ENCODE assay signal across 8 mouse cellular contexts in genomic region chr1:167002486-167002850, GRCm38 (mm10). TPM values are rescaled to one million over a fixed set of nuclear protein-coding genes. Genes with fewer than 3 reads are reported as not detected.
DNase-seq lines count a peak whose midpoint lies in the region; ATAC-seq and TF ChIP-seq lines count a peak whose summit lies in the region.

No protein-coding gene starts in this region.

- H3K4me2 ChIP-seq in embryonic facial prominence, embryonic 13.5 days = peak overlapping the region; percentile 96
- peak overlapping the region; percentile 94 for H3K4me2 ChIP-seq in heart, embryonic 12.5 days
- H3K4me2 ChIP-seq in kidney, embryonic 15.5 days = peak overlapping the region; percentile 98
- peak overlapping the region; percentile 98 for H3K4me2 ChIP-seq in lung, postnatal 0 days (replicated peaks; ENCODE audit: low read depth, low read length)

- no peak overlapping the region for H3K9ac ChIP-seq in embryonic facial prominence, embryonic 13.5 days
- H3K9ac ChIP-seq in heart, embryonic 12.5 days = no peak overlapping the region
- no peak overlapping the region for H3K9ac ChIP-seq in kidney, embryonic 15.5 days
- H3K9ac ChIP-seq in lung, postnatal 0 days (replicated peaks; ENCODE audit: low read depth) = no peak overlapping the region

- peaks cover 24% of the 10 kb centered on the region for H3K4me1 ChIP-seq in embryonic facial prominence, embryonic 13.5 days
- peaks cover 9% of the 10 kb centered on the region for H3K4me1 ChIP-seq in heart, embryonic 12.5 days (replicated peaks)
- peaks cover 23% of the 10 kb centered on the region for H3K4me1 ChIP-seq in kidney, embryonic 15.5 days
- H3K4me1 ChIP-seq in lung, postnatal 0 days (ENCODE audit: insufficient read depth, low read depth, low read length) = no peaks in the 10 kb centered on the region

- no peak overlapping the region for H3K27ac ChIP-seq in embryonic facial prominence, embryonic 13.5 days
- H3K27ac ChIP-seq in heart, embryonic 12.5 days (ENCODE audit: poor library complexity, severe bottlenecking) = no peak overlapping the region
- no peak overlapping the region for H3K27ac ChIP-seq in kidney, embryonic 15.5 days
- no peak overlapping the region for H3K27ac ChIP-seq in lung, postnatal 0 days (ENCODE audit: low read length)

- no peaks in the 10 kb centered on the region for H3K9me3 ChIP-seq in embryonic facial prominence, embryonic 13.5 days
- H3K9me3 ChIP-seq in heart, embryonic 12.5 days (replicated peaks) = no peaks in the 10 kb centered on the region
- no peaks in the 10 kb centered on the region for H3K9me3 ChIP-seq in kidney, embryonic 15.5 days (replicated peaks)
- no peaks in the 10 kb centered on the region for H3K9me3 ChIP-seq in lung, postnatal 0 days (ENCODE audit: low read length)

- TF ChIP-seq EP300 in lung, postnatal 0 days (IDR thresholded peaks at IDR 0.05) = no peak

- WGBS in embryonic facial prominence, embryonic 13.5 days = 2% methylated on average over 19 of the region's 19 CpGs
- 1% methylated on average over 19 of the region's 19 CpGs for WGBS in heart, embryonic 12.5 days
- under 1% methylated on average over 19 of the region's 19 CpGs for WGBS in kidney, embryonic 15.5 days
- WGBS in lung, postnatal 0 days = 1% methylated on average over 17 of the region's 19 CpGs

- H3K27me3 ChIP-seq in embryonic facial prominence, embryonic 13.5 days = peaks cover 27% of the 10 kb centered on the region
- H3K27me3 ChIP-seq in heart, embryonic 12.5 days (replicated peaks) = peaks cover 37% of the 10 kb centered on the region
- peaks cover 32% of the 10 kb centered on the region for H3K27me3 ChIP-seq in kidney, embryonic 15.5 days
- peaks cover 12% of the 10 kb centered on the region; the same call in 1 of the 2 replicates for H3K27me3 ChIP-seq in lung, postnatal 0 days (replicated peaks; ENCODE audit: insufficient read depth, low read length)

- ATAC-seq in embryonic facial prominence, embryonic 13.5 days (ENCODE audit: insufficient number of reproducible peaks, insufficient read depth, low FRiP score, low TSS enrichment, low read depth) = no peak
- no peak for ATAC-seq in heart, embryonic 12.5 days (ENCODE audit: insufficient number of reproducible peaks, low FRiP score)
- peak; percentile 52 for ATAC-seq in kidney, embryonic 15.5 days (replicated peaks; ENCODE audit: low FRiP score)
- peak; percentile 42; the same call in 1 of the 2 replicates for ATAC-seq in lung, postnatal 0 days

- peak; percentile 62 for TF ChIP-seq CTCF in lung, postnatal 0 days (IDR thresholded peaks at IDR 0.05)

- H3K36me3 ChIP-seq in embryonic facial prominence, embryonic 13.5 days = no peaks in the 10 kb centered on the region
- H3K36me3 ChIP-seq in heart, embryonic 12.5 days = no peaks in the 10 kb centered on the region
- no peaks in the 10 kb centered on the region for H3K36me3 ChIP-seq in kidney, embryonic 15.5 days
- no peaks in the 10 kb centered on the region for H3K36me3 ChIP-seq in lung, postnatal 0 days (ENCODE audit: insufficient read depth, low read length)

- DNase-seq in 3134 (ENCODE audit: extremely low read depth, insufficient read length, low spot score) = peak; percentile 5
- DNase-seq in adrenal gland, postnatal 14 days = peak; percentile 79
- peak; percentile 67 for DNase-seq in lung, postnatal 0 days (ENCODE audit: low spot score)
- peak; percentile 18 for DNase-seq in ovary, postnatal 14 days (ENCODE audit: low spot score)
- DNase-seq in thymus, postnatal 10 days (ENCODE audit: low spot score in 2 of 2) = no peak

- peak overlapping the region; percentile 72 for H3K4me3 ChIP-seq in embryonic facial prominence, embryonic 13.5 days
- H3K4me3 ChIP-seq in heart, embryonic 12.5 days = peak overlapping the region; percentile 90
- peak overlapping the region; percentile 77 for H3K4me3 ChIP-seq in kidney, embryonic 15.5 days (replicated peaks)
- H3K4me3 ChIP-seq in lung, postnatal 0 days (ENCODE audit: low read depth, low read length) = peak overlapping the region; percentile 76

RNA-seq across cellular contexts. Expression of gene Fam78b, which starts 1.3 kb away (rescaled TPM):
- 6.3 and 6.9 TPM in 2 replicates for total RNA-seq in adrenal gland, postnatal 14 days (2021)
- polyA plus RNA-seq in embryonic facial prominence, embryonic 13.5 days (2015; fragmentation: Nextera tagmentation; extraction: Ambion mirVana) = 0.49 and 0.70 TPM in 2 replicates
- polyA plus RNA-seq in heart, embryonic 12.5 days (2016; fragmentation: Nextera tagmentation; extraction: Ambion mirVana) = 0.91 and 1.0 TPM in 2 replicates
- polyA plus RNA-seq in kidney, embryonic 15.5 days (2015; fragmentation: Nextera tagmentation; extraction: Ambion mirVana) = 0.79 and 0.84 TPM in 2 replicates
- polyA plus RNA-seq in lung, postnatal 0 days (2015; fragmentation: Nextera tagmentation; extraction: Ambion mirVana) = 0.60 and 0.61 TPM in 2 replicates

Comparison
In these comparisons a context has a peak if more than half of its experiments do, and no peak if none do; other contexts are left out.
1. DNase-seq: peak in 3134 (single experiment), adrenal gland, postnatal 14 days (single experiment), lung, postnatal 0 days (single experiment) and ovary, postnatal 14 days (single experiment); none in thymus, postnatal 10 days (0 of 2).
2. ATAC-seq: peak in kidney, embryonic 15.5 days (single experiment) and lung, postnatal 0 days (single experiment); none in embryonic facial prominence, embryonic 13.5 days (single experiment) and heart, embryonic 12.5 days (single experiment).
3. Peak in every context shown above with its lines, with median percentiles within 50 percentile points of each other: H3K4me2 ChIP-seq and H3K4me3 ChIP-seq.